Mouse (Mus musculus): ENCODE measurements at regions not wholly inside any gene's neighbourhood (a gene's known extent, or its start where the extent isn't known, plus 50 kb on each side); places are given as distances from the start of the nearest gene placed in this dataset.

- TF ChIP-seq CTCF (conservative IDR thresholded peaks at IDR 0.05; ENCODE audit: insufficient read depth, insufficient read length, low read depth, low read length) (no peak), POLR2A (IDR thresholded peaks at IDR 0.05; ENCODE audit: low read depth, low read length) (no peak)
Observed at GRCm38 (mm10) chr3:21809769-21810470, 266.5 kb upstream of the Tbl1xr1 start.

Data from kidney, adult 2 months (tissue).